Mouse (Mus musculus) forebrain, embryonic 14.5 days (tissue): Measurements from ENCODE around the gene Uxs1. TPM values are rescaled to one million over a fixed set of nuclear protein-coding genes. Genes with fewer than 3 reads are reported as not detected.

Source experiments
- ATAC-seq: fragments of 200-750 bp; cut with Nextera tagmentation; 2 replicates; pipeline ENCODE4 v1.8.0; 2017; ENCODE audit warnings: mild to moderate bottlenecking, moderate library complexity
- DNase-seq: peaks from one replicate; pipeline ENCODE4 v3.0.0-alpha.2; 2015; ENCODE audit warnings: low spot score
- H3K27ac ChIP-seq: fragments of 300-500 bp; sonication (generic); 2 replicates; pipeline ENCODE4 v1.5.1; 2014; ENCODE audit warnings: low read depth, mild to moderate bottlenecking, control low read depth, low read length, moderate library complexity
- H3K27me3 ChIP-seq: fragments of 300-500 bp; sonication (generic); replicated peaks from 2 replicates; pipeline ENCODE4 v1.6.1; 2014; ENCODE audit warnings: low read length, control low read depth, mixed read lengths; ENCODE audit not compliant: control insufficient read depth, insufficient read depth
- H3K36me3 ChIP-seq: fragments of 300-500 bp; sonication (generic); 2 replicates; pipeline ENCODE4 v1.6.1; 2014; ENCODE audit warnings: low read length, control low read depth; ENCODE audit not compliant: control insufficient read depth, insufficient read depth
- H3K4me1 ChIP-seq: fragments of 300-500 bp; sonication (generic); 2 replicates; pipeline ENCODE4 v1.6.1; 2014; ENCODE audit warnings: antibody characterized with exemption, low read length, control low read depth; ENCODE audit not compliant: control insufficient read depth, insufficient read depth
- H3K4me2 ChIP-seq: fragments of 300-500 bp; sonication (generic); 2 replicates; pipeline ENCODE4 v1.6.1; 2014; ENCODE audit warnings: mild to moderate bottlenecking, control low read depth, low read length
- H3K4me3 ChIP-seq: fragments of 300-500 bp; sonication (generic); 2 replicates; pipeline ENCODE4 v1.5.1; 2014; ENCODE audit warnings: low read depth, low read length, control low read depth
- H3K9ac ChIP-seq: fragments of 300-500 bp; sonication (generic); 2 replicates; pipeline ENCODE4 v1.6.1; 2014; ENCODE audit warnings: mild to moderate bottlenecking, low read length, control low read depth, moderate library complexity
- H3K9me3 ChIP-seq: fragments of 300-500 bp; sonication (generic); replicated peaks from 2 replicates; pipeline ENCODE4 v1.6.1; 2016; ENCODE audit warnings: low read length, control low read depth, mixed read lengths; ENCODE audit not compliant: control insufficient read depth
- WGBS: fragments of 180-500 bp; shearing (Covaris S2); extraction: QIAGEN DNeasy Blood & Tissue Kit; methylation state at CpG from one replicate; pipeline ENCODE4 v1.1.7; 2014; 5-methylcytosine and 5-hydroxymethylcytosine counted together
- polyA plus RNA-seq: library from polyadenylated mRNA; unstranded; fragments of >200 nt; fragmentation: Nextera tagmentation; extraction: Ambion mirVana; gene quantifications from 2 replicates; pipeline ENCODE4 v1.2.1, GENCODE M21; 2014

Uxs1 gene
- polyA plus RNA-seq, 1 experiment from 2014 or later = 18.5 TPM

DNA sequence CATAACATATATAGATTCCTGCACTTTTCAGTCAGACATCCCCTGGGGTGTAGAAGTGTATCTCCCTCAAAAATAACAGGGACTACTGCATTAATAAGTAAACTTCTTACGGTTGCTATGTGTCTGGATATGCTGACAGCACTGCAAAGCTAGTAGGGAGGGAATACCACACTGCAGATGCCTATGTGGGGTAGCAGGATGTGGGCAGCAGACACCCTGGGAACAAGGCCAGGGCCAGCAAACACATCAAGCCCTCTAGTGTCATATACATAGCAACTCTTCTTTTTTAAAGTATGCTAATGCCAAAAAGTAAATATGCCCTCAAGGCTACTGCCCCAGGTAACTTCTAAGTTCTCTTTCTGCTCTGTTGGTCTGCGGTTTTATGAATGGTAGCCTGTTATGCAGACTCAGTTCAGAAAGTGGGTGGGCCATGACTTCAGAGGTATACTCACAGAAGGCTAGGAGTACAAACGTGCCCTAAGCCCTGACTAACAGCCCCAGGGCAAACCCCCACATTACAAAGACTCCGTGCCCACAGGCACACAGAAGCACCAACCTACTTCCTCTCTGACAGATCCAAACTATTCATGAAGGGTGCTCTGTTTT is 59.1 kb downstream of the Uxs1 start:
- Histone ChIP-seq H3K27me3 (no peaks in the 10 kb centered on the region), H3K9ac (no peak overlapping the region), H3K9me3 (no peaks in the 10 kb centered on the region), H3K4me2 (no peak overlapping the region), H3K27ac (no peak overlapping the region), H3K4me3 (no peak overlapping the region), H3K4me1 (no peaks in the 10 kb centered on the region), H3K36me3 (peaks cover 36% of the 10 kb centered on the region)
- WGBS = 77% methylated on average over 4 of the region's 4 CpGs
- no peak for DNase-seq
- ATAC-seq = no peak

- H3K9me3 ChIP-seq = no peaks in the 10 kb centered on the region
- no peak for DNase-seq
- no peak overlapping the region for H3K9ac ChIP-seq
- H3K36me3 ChIP-seq = peaks cover 41% of the 10 kb centered on the region
- no peak overlapping the region for H3K4me2 ChIP-seq
- H3K27ac ChIP-seq = no peak overlapping the region
- ATAC-seq = no peak
- no peaks in the 10 kb centered on the region for H3K4me1 ChIP-seq
- WGBS = 92% methylated on average over 2 of the region's 2 CpGs
- no peak overlapping the region for H3K4me3 ChIP-seq
- no peaks in the 10 kb centered on the region for H3K27me3 ChIP-seq
These were observed 61.3 kb downstream of the Uxs1 start for GRCm38 (mm10) chr1:43766328-43766727.

DNA sequence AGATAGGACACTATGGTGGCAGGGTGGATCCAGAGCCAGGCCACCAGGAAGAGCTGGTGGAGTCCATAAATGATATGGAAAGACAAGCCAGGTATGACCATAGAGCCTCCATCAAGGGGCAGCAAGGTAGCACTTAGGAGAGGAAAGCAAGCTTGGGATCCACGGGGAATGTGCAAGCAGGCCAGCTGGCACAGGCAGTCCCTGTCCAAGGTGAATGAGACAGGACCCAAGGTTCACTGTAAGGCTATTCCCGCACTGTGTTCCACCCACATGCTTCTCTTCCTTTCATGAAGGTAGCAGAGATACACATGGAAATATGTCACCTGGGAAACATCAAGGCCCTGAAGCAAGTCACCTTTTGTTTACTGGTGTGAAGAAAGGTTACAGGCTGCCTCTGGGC is 63.1 kb downstream of the Uxs1 start:
- ATAC-seq (no peak), DNase-seq (no peak)
- H3K27me3 ChIP-seq = no peaks in the 10 kb centered on the region
- H3K36me3 ChIP-seq = peaks cover 35% of the 10 kb centered on the region
- no peak overlapping the region for H3K27ac ChIP-seq
- H3K9ac ChIP-seq = no peak overlapping the region
- H3K4me1 ChIP-seq = no peaks in the 10 kb centered on the region
- 94% methylated on average over 2 of the region's 2 CpGs for WGBS
- H3K9me3 ChIP-seq = no peaks in the 10 kb centered on the region
- no peak overlapping the region for H3K4me2 ChIP-seq
- H3K4me3 ChIP-seq = no peak overlapping the region

GRCm38 (mm10) chr1:43760085-43760484 is 67.5 kb downstream of the Uxs1 start:
- no peak; the same call in 1 of the 2 replicates for ATAC-seq
- Histone ChIP-seq H3K27me3 (no peaks in the 10 kb centered on the region), H3K9me3 (no peaks in the 10 kb centered on the region), H3K4me1 (no peaks in the 10 kb centered on the region), H3K4me3 (no peak overlapping the region), H3K4me2 (no peak overlapping the region), H3K9ac (no peak overlapping the region), H3K27ac (no peak overlapping the region), H3K36me3 (peaks cover 49% of the 10 kb centered on the region)
- peak; percentile 66 for DNase-seq

- no peaks in the 10 kb centered on the region for H3K4me1 ChIP-seq
- peaks cover 55% of the 10 kb centered on the region for H3K36me3 ChIP-seq
- no peak overlapping the region for H3K4me3 ChIP-seq
- no peak for DNase-seq
- peak; percentile 34; the same call in 1 of the 2 replicates for ATAC-seq
- H3K4me2 ChIP-seq = no peak overlapping the region
- no peak overlapping the region for H3K27ac ChIP-seq
- WGBS = 79% methylated on average over 8 of the region's 8 CpGs
- no peaks in the 10 kb centered on the region for H3K27me3 ChIP-seq
- H3K9me3 ChIP-seq = no peaks in the 10 kb centered on the region
- H3K9ac ChIP-seq = no peak overlapping the region
These were observed 72.9 kb downstream of the Uxs1 start for GRCm38 (mm10) chr1:43754448-43755312.

- no peaks in the 10 kb centered on the region for H3K4me1 ChIP-seq
- no peak overlapping the region for H3K4me3 ChIP-seq
- 87% methylated on average over 10 of the region's 10 CpGs for WGBS
- ATAC-seq (peak; percentile 27; the same call in 1 of the 2 replicates), DNase-seq (no peak)
- H3K4me2 ChIP-seq = no peak overlapping the region
- no peaks in the 10 kb centered on the region for H3K36me3 ChIP-seq
- H3K9ac ChIP-seq = no peak overlapping the region
- H3K27ac ChIP-seq = no peak overlapping the region
- H3K9me3 ChIP-seq = no peaks in the 10 kb centered on the region
- no peaks in the 10 kb centered on the region for H3K27me3 ChIP-seq
These were observed 89.1 kb downstream of the Uxs1 start for GRCm38 (mm10) chr1:43738519-43738894.

GRCm38 (mm10) chr1:43737812-43738518 is 89.6 kb downstream of the Uxs1 start:
- Histone ChIP-seq H3K27me3 (no peaks in the 10 kb centered on the region), H3K9ac (no peak overlapping the region), H3K27ac (no peak overlapping the region), H3K9me3 (no peaks in the 10 kb centered on the region), H3K4me2 (no peak overlapping the region), H3K36me3 (no peaks in the 10 kb centered on the region), H3K4me1 (no peaks in the 10 kb centered on the region), H3K4me3 (no peak overlapping the region)
- DNase-seq = peak; percentile 81
- ATAC-seq = peak; percentile 76
- WGBS = 76% methylated on average over 7 of the region's 7 CpGs

DNA sequence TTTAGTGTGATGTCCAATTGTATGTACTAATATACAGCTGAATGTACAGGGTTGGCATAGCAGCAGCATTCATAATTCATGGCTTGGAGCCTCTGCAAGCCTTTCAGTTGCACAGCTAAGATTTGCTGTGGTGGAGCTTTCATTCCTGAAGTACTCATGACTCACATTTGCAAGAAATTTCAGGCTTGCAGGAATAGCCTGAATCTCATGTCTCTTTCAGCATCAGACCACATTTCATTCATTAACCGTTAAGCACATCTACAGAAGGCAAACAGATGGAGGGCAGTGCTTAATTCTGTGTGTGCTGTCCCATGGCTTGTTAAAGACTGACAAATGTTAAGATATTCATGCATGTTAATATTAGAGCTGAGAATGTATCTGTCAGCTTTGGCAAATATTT is 94.9 kb downstream of the Uxs1 start:
- Histone ChIP-seq H3K9ac (no peak overlapping the region), H3K4me3 (no peak overlapping the region), H3K4me1 (0 out of 2 replicates have a peak, but pooled peaks cover 3% of the 10 kb centered on the region), H3K9me3 (no peaks in the 10 kb centered on the region), H3K27ac (0 out of 2 replicates have a peak overlapping the region, but pooled peaks have one; percentile 5), H3K36me3 (no peaks in the 10 kb centered on the region), H3K27me3 (no peaks in the 10 kb centered on the region), H3K4me2 (no peak overlapping the region)
- peak; percentile 25; the same call in 1 of the 2 replicates for ATAC-seq
- WGBS = 83% methylated on average over 1 of the region's 1 CpGs
- peak; percentile 44 for DNase-seq
